Mouse (Mus musculus) MEL (cell line): Measurements from ENCODE around the gene Gpr82. TPM values are rescaled to one million over a fixed set of nuclear protein-coding genes. Genes with fewer than 3 reads are reported as not detected.

Experiments
- DNase-seq: peaks from one replicate; pipeline ENCODE4 v3.0.0; 2011; ENCODE audit warnings: low read depth, low spot score
- H3K27ac ChIP-seq: 2 replicates; pipeline ENCODE4 v1.5.1; 2012; ENCODE audit warnings: low read depth, mild to moderate bottlenecking, control low read depth, low read length, moderate library complexity; ENCODE audit not compliant: control insufficient read depth
- H3K27me3 ChIP-seq, 2 experiments: fragments of 150-350 bp in 1 of 2; sonication (generic) in 1 of 2; 2 replicates each; pipeline ENCODE4 v1.6.1; 2012; ENCODE audit warnings: low read length in 2 of 2, mild to moderate bottlenecking in 2 of 2, improper control_type of control experiment in 1 of 2, moderate library complexity in 1 of 2; ENCODE audit not compliant: insufficient read depth in 2 of 2, control insufficient read depth in 1 of 2
- H3K36me3 ChIP-seq, 2 experiments: 2 replicates each; pipeline ENCODE4 v1.6.1; 2012 to 2014; ENCODE audit warnings: low read length in 2 of 2, improper control_type of control experiment in 1 of 2, inconsistent platforms in 1 of 2, mild to moderate bottlenecking in 1 of 2; ENCODE audit not compliant: insufficient read depth in 2 of 2, control insufficient read depth in 1 of 2
- H3K4me1 ChIP-seq, 2 experiments: fragments of 150-350 bp in 1 of 2; sonication (generic) in 1 of 2; 2 replicates each; pipeline ENCODE4 v1.6.1; 2012; ENCODE audit warnings: low read length in 2 of 2, improper control_type of control experiment in 1 of 2, mild to moderate bottlenecking in 1 of 2; ENCODE audit not compliant: insufficient read depth in 2 of 2, control insufficient read depth in 1 of 2
- H3K4me3 ChIP-seq, 2 experiments: fragments of 150-350 bp in 1 of 2; sonication (generic) in 1 of 2; 2 replicates each; pipeline ENCODE4 v1.5.1; 2012; ENCODE audit warnings: low read depth in 2 of 2, low read length in 2 of 2, mild to moderate bottlenecking in 2 of 2, moderate library complexity in 2 of 2, control low read depth in 1 of 2, improper control_type of control experiment in 1 of 2; ENCODE audit not compliant: control insufficient read depth in 1 of 2, insufficient read depth in 1 of 2
- H3K79me2 ChIP-seq: 2 replicates; pipeline ENCODE4 v1.6.1; 2012; ENCODE audit warnings: mild to moderate bottlenecking, low read length, moderate library complexity; ENCODE audit not compliant: control insufficient read depth, poor library complexity, insufficient read depth
- H3K9ac ChIP-seq: 2 replicates; pipeline ENCODE4 v1.6.1; 2012; ENCODE audit warnings: low read depth, mild to moderate bottlenecking, control low read depth, low read length, moderate library complexity; ENCODE audit not compliant: control insufficient read depth, poor library complexity, severe bottlenecking
- H3K9me3 ChIP-seq: fragments of 150-350 bp; sonication (generic); replicated peaks from 2 replicates; pipeline ENCODE4 v1.6.1; 2012; ENCODE audit warnings: mild to moderate bottlenecking, low read length, improper control_type of control experiment, moderate library complexity; ENCODE audit not compliant: insufficient read depth
- BHLHE40 ChIP-seq: IDR thresholded peaks from 2 replicates; pipeline ENCODE4 v1.6.1; 2012; ENCODE audit warnings: low read depth, mild to moderate bottlenecking, inconsistent platforms, low read length, improper control_type of control experiment, borderline replicate concordance
- CHD1 ChIP-seq: IDR thresholded peaks from 2 replicates; pipeline ENCODE4 v1.6.1; 2012; ENCODE audit warnings: low read depth, mild to moderate bottlenecking, inconsistent platforms, low read length, improper control_type of control experiment
- CTCF ChIP-seq, 3 experiments: IDR thresholded peaks in 2 of 3; conservative IDR thresholded peaks in 1 of 3; 2 replicates each; pipeline ENCODE4 v1.5.1; 2011 to 2012; ENCODE audit warnings: low read length in 3 of 3, low read depth in 2 of 3, mild to moderate bottlenecking in 2 of 3, improper control_type of control experiment in 1 of 3, inconsistent platforms in 1 of 3, mixed read lengths in 1 of 3, moderate library complexity in 1 of 3; ENCODE audit not compliant: control insufficient read depth in 1 of 3, insufficient read depth in 1 of 3, poor library complexity in 1 of 3, severe bottlenecking in 1 of 3
- ELF1 ChIP-seq: IDR thresholded peaks from 2 replicates; pipeline ENCODE4 v1.6.1; 2014; ENCODE audit warnings: low read depth, mild to moderate bottlenecking, inconsistent platforms, low read length, improper control_type of control experiment, moderate library complexity
- EP300 ChIP-seq, 2 experiments: IDR thresholded peaks; 2 replicates each; pipeline ENCODE4 v1.6.1; 2011; ENCODE audit warnings: improper control_type of control experiment in 2 of 2, low read length in 2 of 2, low read depth in 1 of 2, mild to moderate bottlenecking in 1 of 2
- ETS1 ChIP-seq: IDR thresholded peaks from 2 replicates; pipeline ENCODE4 v1.6.1; 2012; ENCODE audit warnings: low read depth, mild to moderate bottlenecking, inconsistent platforms, low read length, improper control_type of control experiment, moderate library complexity
- GABPA ChIP-seq: IDR thresholded peaks from 2 replicates; pipeline ENCODE4 v1.6.1; 2012; ENCODE audit warnings: low read depth, mild to moderate bottlenecking, inconsistent platforms, low read length, improper control_type of control experiment, moderate library complexity
- GATA1 ChIP-seq: IDR thresholded peaks from 2 replicates; pipeline ENCODE4 v1.6.1; 2011; ENCODE audit warnings: low read depth, low read length, improper control_type of control experiment
- HCFC1 ChIP-seq: IDR thresholded peaks from 2 replicates; pipeline ENCODE4 v1.6.1; 2012; ENCODE audit warnings: low read depth, mild to moderate bottlenecking, inconsistent platforms, low read length, improper control_type of control experiment, moderate library complexity
- MAFK ChIP-seq: IDR thresholded peaks from 2 replicates; pipeline ENCODE4 v1.6.1; 2011; ENCODE audit warnings: low read depth, mild to moderate bottlenecking, low read length, improper control_type of control experiment, borderline replicate concordance
- MAX ChIP-seq: IDR thresholded peaks from 2 replicates; pipeline ENCODE4 v1.6.1; 2011; ENCODE audit warnings: low read length, improper control_type of control experiment
- MEF2A ChIP-seq: IDR thresholded peaks from 2 replicates; pipeline ENCODE4 v1.6.1; 2014; ENCODE audit warnings: low read depth, mild to moderate bottlenecking, inconsistent platforms, low read length, improper control_type of control experiment; ENCODE audit not compliant: poor library complexity, insufficient replicate concordance, severe bottlenecking; ENCODE audit errors: extremely low read depth
- MXI1 ChIP-seq: IDR thresholded peaks from 2 replicates; pipeline ENCODE4 v1.6.1; 2011; ENCODE audit warnings: mild to moderate bottlenecking, low read depth, low read length, improper control_type of control experiment
- MYB ChIP-seq: IDR thresholded peaks from 2 replicates; pipeline ENCODE4 v1.6.1; 2011; ENCODE audit warnings: mild to moderate bottlenecking, low read depth, low read length, improper control_type of control experiment
- MYC ChIP-seq: IDR thresholded peaks from 2 replicates; pipeline ENCODE4 v1.6.1; 2011; ENCODE audit warnings: low read depth, mild to moderate bottlenecking, low read length, improper control_type of control experiment, moderate library complexity
- NELFE ChIP-seq: IDR thresholded peaks from 2 replicates; pipeline ENCODE4 v1.6.1; 2011; ENCODE audit warnings: low read depth, low read length, improper control_type of control experiment
- POLR2A ChIP-seq, 2 experiments: IDR thresholded peaks; 2 replicates each; pipeline ENCODE4 v1.6.1; 2011 to 2012; ENCODE audit warnings: low read length in 2 of 2, mild to moderate bottlenecking in 2 of 2, control low read depth in 1 of 2, improper control_type of control experiment in 1 of 2, low read depth in 1 of 2, moderate library complexity in 1 of 2; ENCODE audit not compliant: control insufficient read depth in 1 of 2, insufficient read depth in 1 of 2, poor library complexity in 1 of 2
- POLR2AphosphoS2 ChIP-seq: IDR thresholded peaks from 2 replicates; pipeline ENCODE4 v1.6.1; 2011; ENCODE audit warnings: low read length, improper control_type of control experiment
- POLR2AphosphoS5 ChIP-seq: IDR thresholded peaks from 2 replicates; pipeline ENCODE4 v1.6.1; 2012; ENCODE audit warnings: low read depth, borderline replicate concordance, mild to moderate bottlenecking, inconsistent platforms, low read length, moderate library complexity, mixed read lengths
- RAD21 ChIP-seq: IDR thresholded peaks from 2 replicates; pipeline ENCODE4 v1.6.1; 2011; ENCODE audit warnings: mild to moderate bottlenecking, low read depth, low read length, improper control_type of control experiment
- RCOR1 ChIP-seq: IDR thresholded peaks from 2 replicates; pipeline ENCODE4 v1.6.1; 2012; ENCODE audit warnings: low read depth, mild to moderate bottlenecking, inconsistent platforms, low read length, improper control_type of control experiment
- SIN3A ChIP-seq: IDR thresholded peaks from 2 replicates; pipeline ENCODE4 v1.6.1; 2012; ENCODE audit warnings: low read length, improper control_type of control experiment, inconsistent platforms
- TAL1 ChIP-seq: IDR thresholded peaks from 2 replicates; pipeline ENCODE4 v1.6.1; 2012; ENCODE audit warnings: mild to moderate bottlenecking, inconsistent platforms, low read length, moderate library complexity, mixed read lengths
- TCF12 ChIP-seq: IDR thresholded peaks from 2 replicates; pipeline ENCODE4 v1.6.1; 2014; ENCODE audit warnings: low read depth, mild to moderate bottlenecking, inconsistent platforms, low read length, improper control_type of control experiment, moderate library complexity
- ZC3H11A ChIP-seq: IDR thresholded peaks from 2 replicates; pipeline ENCODE4 v1.6.1; 2012; ENCODE audit warnings: low read depth, mild to moderate bottlenecking, inconsistent platforms, low read length, improper control_type of control experiment
- ZMIZ1 ChIP-seq: IDR thresholded peaks from 2 replicates; pipeline ENCODE4 v1.6.1; 2012; ENCODE audit warnings: low read depth, mild to moderate bottlenecking, inconsistent platforms, low read length, improper control_type of control experiment, moderate library complexity
- ZNF384 ChIP-seq: IDR thresholded peaks from 2 replicates; pipeline ENCODE4 v1.6.1; 2012; ENCODE audit warnings: low read depth, mild to moderate bottlenecking, inconsistent platforms, low read length, improper control_type of control experiment
- polyA plus RNA-seq, 2 experiments: library from polyadenylated mRNA; stranded (reverse) in 1 of 2; unstranded in 1 of 2; fragments of >175 nt in 1 of 2; fragments of >200 nt in 1 of 2; gene quantifications; 2 replicates each; pipeline versions ENCODE4 v1.2.1 to v1.2.4; 2012; ENCODE audit warnings: low replicate concordance in 2 of 2, low read depth in 1 of 2; ENCODE audit not compliant: insufficient read length in 2 of 2, insufficient read depth in 1 of 2, missing spikeins in 1 of 2
- total RNA-seq: library from RNA; depleted of rRNA; stranded (reverse); fragments of 300-350 nt; gene quantifications from 2 replicates; pipeline ENCODE4 v1.2.3, GENCODE M21; 2012

Gpr82 gene
- total and polyA plus RNA-seq, 3 experiments = 0.06 to 0.12 TPM; not detected in 1

DNA sequence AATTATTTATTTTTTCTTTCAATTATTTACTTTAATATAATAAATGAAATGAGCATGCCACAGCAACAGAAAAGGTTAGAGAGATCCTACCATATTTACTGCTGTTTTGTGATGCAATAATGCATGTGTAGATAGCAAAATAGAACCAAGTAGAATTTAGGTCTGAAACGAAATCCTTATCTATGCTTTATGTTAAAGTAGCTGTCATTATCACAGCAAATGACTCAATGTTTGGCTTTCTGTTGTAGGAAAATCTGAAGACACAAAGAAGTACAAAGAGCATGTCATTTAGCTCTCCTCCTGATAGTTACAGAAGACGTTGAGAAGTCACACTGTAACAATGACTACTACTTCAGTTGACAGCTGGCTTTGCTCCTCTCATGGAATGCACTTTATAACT lies 22.3 kb upstream of the Gpr82 start (continued):
- TF ChIP-seq ELF1 (no peak), MEF2A (no peak), GABPA (no peak), ZC3H11A (no peak), CHD1 (no peak), ZMIZ1 (no peak), RAD21 (no peak), POLR2A (IDR thresholded peaks at IDR 0.05; ENCODE audit: control insufficient read depth in 1 of 2, insufficient read depth in 1 of 2, low read depth in 1 of 2, low read length in 2 of 2, poor library complexity in 1 of 2) (no peak), MYB (no peak)

DNA sequence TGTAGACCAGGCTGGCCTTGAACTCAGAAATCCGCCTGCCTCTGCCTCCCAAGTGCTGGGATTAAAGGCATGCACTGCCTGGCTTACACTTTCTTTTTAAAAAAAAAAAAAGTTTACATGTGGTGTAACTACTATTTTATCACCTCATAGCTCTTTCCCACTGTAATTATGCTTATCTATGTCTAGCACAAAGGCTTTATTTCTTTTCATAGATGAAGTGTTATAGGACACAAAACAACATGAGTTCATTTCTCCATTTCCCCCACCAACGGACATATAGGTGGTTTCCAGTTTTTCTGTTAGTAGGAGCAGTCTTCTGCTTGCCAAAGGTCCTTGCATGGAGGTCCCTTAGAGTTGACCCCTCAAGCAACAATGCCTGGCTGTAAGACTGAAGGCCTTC lies 9.3 kb upstream of the Gpr82 start:
- Histone ChIP-seq H3K27ac (peak overlapping the region; percentile 81), H3K27me3 (no peaks in the 10 kb centered on the region), H3K9me3 (no peaks in the 10 kb centered on the region), H3K4me1 (peaks cover 22 to 57% of the 10 kb centered on the region in 2 experiments), H3K79me2 (no peaks in the 10 kb centered on the region), H3K9ac (peak overlapping the region; percentile 4), H3K36me3 (peaks cover 0 to 48% of the 10 kb centered on the region in 2 experiments; a peak in 2 of 4 replicates), H3K4me3 (0 out of 4 replicates have a peak overlapping the region, but pooled peaks of 1 of the 2 experiments have one; percentile 9)
- DNase-seq = peak; percentile 73
- TF ChIP-seq POLR2AphosphoS5 (no peak), HCFC1 (peak; percentile 13; the same call in 1 of the 2 replicates), MYB (peak; percentile 90), ETS1 (peak; percentile 92), POLR2AphosphoS2 (no peak), SIN3A (peak; percentile 84), MAFK (peak; percentile 24; the same call in 1 of the 2 replicates), RAD21 (no peak; the same call in 1 of the 2 replicates), BHLHE40 (peak; percentile 25; the same call in 1 of the 2 replicates), TCF12 (peak; percentile 85), NELFE (peak; percentile 44; the same call in 1 of the 2 replicates), TAL1 (peak; percentile 27; the same call in 1 of the 2 replicates), EP300 (IDR thresholded peaks at IDR 0.05; ENCODE audit: low read depth in 1 of 2, low read length in 2 of 2) (peak; percentile 90 to 92), RCOR1 (peak; percentile 38; the same call in 1 of the 2 replicates), MAX (peak; percentile 55), CHD1 (no peak), MYC (peak; percentile 85), ZC3H11A (no peak), GATA1 (peak; percentile 78), CTCF (IDR thresholded peaks at IDR 0.05 in 2 of 3, conservative IDR thresholded peaks at IDR 0.05 in 1 of 3; ENCODE audit: control insufficient read depth in 1 of 3, insufficient read depth in 1 of 3, low read depth in 2 of 3, low read length in 3 of 3, poor library complexity in 1 of 3, severe bottlenecking in 1 of 3) (no peak), MXI1 (peak; percentile 59; the same call in 1 of the 2 replicates), ELF1 (peak; percentile 15; the same call in 1 of the 2 replicates), ZNF384 (peak; percentile 96), MEF2A (no peak)
